Mouse (Mus musculus) adrenal gland, adult (tissue): ENCODE measurements around the gene Ano1.

Experiments used
- DNase-seq, 2 experiments: peaks; one replicate each; pipeline ENCODE4 v3.0.0; 2022 to 2023; ENCODE audit warnings: low spot score in 1 of 2; ENCODE audit not compliant: inconsistent age in 2 of 2

Gene Ano1

GRCm38 (mm10) chr7:144640817-144641216 is 111.0 kb downstream of the Ano1 start:
- no peak for DNase-seq

- no peak for DNase-seq
Observed at GRCm38 (mm10) chr7:144636000-144636399, 115.8 kb downstream of the Ano1 start.

GRCm38 (mm10) chr7:144634875-144635274 is 116.9 kb downstream of the Ano1 start:
- no peak for DNase-seq

GRCm38 (mm10) chr7:144634450-144634849 is 117.3 kb downstream of the Ano1 start:
- no peak for DNase-seq

- peak; percentile 35 to 60 for DNase-seq
Observed at GRCm38 (mm10) chr7:144632321-144632720, 119.5 kb downstream of the Ano1 start.

- peak in 1 of 2 experiments; percentile 46 for DNase-seq
Observed at GRCm38 (mm10) chr7:144630622-144631021, 121.2 kb downstream of the Ano1 start.

GRCm38 (mm10) chr7:144628334-144628915 is 123.3 kb downstream of the Ano1 start:
- DNase-seq, result no peak

- DNase-seq, result no peak
Observed at GRCm38 (mm10) chr7:144627606-144628333, 124.0 kb downstream of the Ano1 start.

GRCm38 (mm10) chr7:144626042-144626441 is 125.7 kb downstream of the Ano1 start:
- peak in 1 of 2 experiments; percentile 62 for DNase-seq

GRCm38 (mm10) chr7:144620721-144621681 is 130.8 kb downstream of the Ano1 start:
- DNase-seq, result peak; percentile 84 to 90

GRCm38 (mm10) chr7:144620315-144620714 is 131.5 kb downstream of the Ano1 start:
- DNase-seq, result no peak

GRCm38 (mm10) chr7:144615343-144615742 is 136.4 kb downstream of the Ano1 start:
- peak in 1 of 2 experiments; percentile 69 for DNase-seq

- DNase-seq, result no peak
Observed at GRCm38 (mm10) chr7:144612829-144613228, 138.9 kb downstream of the Ano1 start.

GRCm38 (mm10) chr7:144612351-144612750 is 139.4 kb downstream of the Ano1 start:
- DNase-seq, result no peak

- no peak for DNase-seq
Observed at GRCm38 (mm10) chr7:144611595-144611994, 140.2 kb downstream of the Ano1 start.

GRCm38 (mm10) chr7:144609568-144609967 is 142.2 kb downstream of the Ano1 start:
- DNase-seq, result no peak

GRCm38 (mm10) chr7:144607862-144608261 is 143.9 kb downstream of the Ano1 start:
- DNase-seq, result no peak

GRCm38 (mm10) chr7:144604735-144605134 is 147.0 kb downstream of the Ano1 start:
- DNase-seq, result no peak

GRCm38 (mm10) chr7:144604291-144604690 is 147.5 kb downstream of the Ano1 start:
- DNase-seq, result no peak

GRCm38 (mm10) chr7:144600333-144600900 is 151.4 kb downstream of the Ano1 start:
- no peak for DNase-seq

GRCm38 (mm10) chr7:144589508-144589907 is 162.3 kb downstream of the Ano1 start:
- no peak for DNase-seq
